Mouse (Mus musculus) heart, postnatal 10 days (tissue): ENCODE data around the gene B4galt1. TPM values are rescaled to one million over a fixed set of nuclear protein-coding genes. Genes with fewer than 3 reads are reported as not detected.
"Not testable (repeated sequence)": the region's sequence is repeated elsewhere in the genome, so short reads cannot be mapped to it uniquely, and the experiment has no call there.

Source experiments
- DNase-seq, 2 experiments: peaks; one replicate each; pipeline ENCODE4 v3.0.0; 2021
- intact Hi-C: fragments of 180-260 bp; cut with DNase I; formaldehyde crosslinking; loops from one replicate; pipeline ENCODE4 v1.15.1; 2025
- total RNA-seq, 2 experiments: library from RNA; stranded (reverse); gene quantifications; 2 replicates each; pipeline ENCODE4 v1.2.3; 2021

The B4galt1 gene
- total RNA-seq, 2 experiments from 2014 or later, result 95.5 to 103 TPM

- intact Hi-C loops, result no loop called here
Measured at GRCm38 (mm10) chr4:40823151-40823550, 30.7 kb downstream of the B4galt1 start.

GRCm38 (mm10) chr4:40821303-40822023 lies 32.3 kb downstream of the B4galt1 start:
- DNase-seq, result no peak
- intact Hi-C loops, result loop anchor here (2.0 kb wide), 1 partner anchor 29 kb away; no protein-coding TSS in a partner anchor

More at GRCm38 (mm10) chr4:40823151-40823550, 30.7 kb downstream of the B4galt1 start:
- DNase-seq, result no peak

- DNase-seq, result no peak
- intact Hi-C loops, result loop anchor here (2.0 kb wide), 1 partner anchor 30 kb away; no protein-coding TSS in a partner anchor
Measured at GRCm38 (mm10) chr4:40820903-40821302, 32.9 kb downstream of the B4galt1 start.

- DNase-seq, result peak in 1 of 2 experiments; percentile 71
- intact Hi-C loops, result loop anchor here (2.0 kb wide), 1 partner anchor 31 kb away; no protein-coding TSS in a partner anchor
Measured at GRCm38 (mm10) chr4:40820024-40820423, 33.8 kb downstream of the B4galt1 start.

GRCm38 (mm10) chr4:40819151-40819550 lies 34.7 kb downstream of the B4galt1 start:
- intact Hi-C loops, result no loop called here
- no peak for DNase-seq

- intact Hi-C loops, result no loop called here
- DNase-seq, result no peak
Measured at GRCm38 (mm10) chr4:40818421-40818820, 35.4 kb downstream of the B4galt1 start.

GRCm38 (mm10) chr4:40817936-40818335 lies 35.9 kb downstream of the B4galt1 start:
- no peak for DNase-seq
- intact Hi-C loops, result no loop called here

- no peak for DNase-seq
- intact Hi-C loops, result no loop called here
Measured at GRCm38 (mm10) chr4:40815775-40816372, 37.9 kb downstream of the B4galt1 start.

GRCm38 (mm10) chr4:40815120-40815519 lies 38.7 kb downstream of the B4galt1 start:
- intact Hi-C loops, result no loop called here
- no peak for DNase-seq

GRCm38 (mm10) chr4:40814359-40814758 lies 39.4 kb downstream of the B4galt1 start:
- intact Hi-C loops, result no loop called here
- no peak for DNase-seq

GRCm38 (mm10) chr4:40812891-40813290 lies 40.9 kb downstream of the B4galt1 start:
- intact Hi-C loops, result no loop called here
- no peak for DNase-seq

- intact Hi-C loops, result no loop called here
- DNase-seq, result no peak
Measured at GRCm38 (mm10) chr4:40810481-40810880, 43.3 kb downstream of the B4galt1 start.

GRCm38 (mm10) chr4:40807382-40807781 lies 46.4 kb downstream of the B4galt1 start:
- intact Hi-C loops, result no loop called here
- no peak for DNase-seq

- intact Hi-C loops, result no loop called here
- no peak for DNase-seq
Measured at GRCm38 (mm10) chr4:40805401-40805800, 48.4 kb downstream of the B4galt1 start.

GRCm38 (mm10) chr4:40802787-40803186 lies 51.0 kb downstream of the B4galt1 start:
- DNase-seq, result no peak
- intact Hi-C loops, result no loop called here

- intact Hi-C loops, result no loop called here
- no peak for DNase-seq
Measured at GRCm38 (mm10) chr4:40801908-40802307, 51.9 kb downstream of the B4galt1 start.

- DNase-seq, result no peak
- intact Hi-C loops, result no loop called here
Measured at GRCm38 (mm10) chr4:40800873-40801272, 52.9 kb downstream of the B4galt1 start.

- intact Hi-C loops, result not testable (repeated sequence)
Measured at GRCm38 (mm10) chr4:40798833-40799555, 54.8 kb downstream of the B4galt1 start.

GRCm38 (mm10) chr4:40795761-40796160 lies 58.0 kb downstream of the B4galt1 start:
- DNase-seq, result no peak
- intact Hi-C loops, result no loop called here

More at GRCm38 (mm10) chr4:40798833-40799555, 54.8 kb downstream of the B4galt1 start:
- DNase-seq, result peak; percentile 88 to 90

- no peak for DNase-seq
- intact Hi-C loops, result no loop called here
Measured at GRCm38 (mm10) chr4:40794320-40794719, 59.5 kb downstream of the B4galt1 start.

- no peak for DNase-seq
Measured at GRCm38 (mm10) chr4:40791176-40791575, 62.6 kb downstream of the B4galt1 start.

More at GRCm38 (mm10) chr4:40791176-40791575, 62.6 kb downstream of the B4galt1 start:
- intact Hi-C loops, result no loop called here
